Comparison of ENCODE assay signal across 11 mouse cellular contexts in the genomic region with DNA sequence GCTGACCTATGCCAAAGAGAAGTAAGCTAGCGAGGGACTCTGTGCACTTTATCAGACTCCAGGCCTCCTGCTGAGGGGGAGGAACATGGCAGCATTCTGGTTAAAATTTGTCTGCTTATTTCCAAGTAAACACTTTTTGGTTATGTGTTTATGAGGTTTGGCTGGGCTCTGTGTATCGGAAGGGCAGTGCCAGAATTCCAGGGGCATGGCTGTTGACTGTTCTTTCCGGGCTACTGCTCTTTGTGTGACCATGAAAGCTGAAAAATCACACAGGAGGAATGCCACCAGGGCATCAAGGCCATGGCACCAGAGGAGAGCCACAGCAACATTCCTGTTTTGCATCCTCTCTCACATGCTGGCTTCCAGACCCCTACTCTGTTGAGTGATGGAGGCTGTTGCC. TPM values are rescaled to one million over a fixed set of nuclear protein-coding genes. Genes with fewer than 3 reads are reported as not detected.
DNase-seq lines count a peak whose midpoint lies in the region; ATAC-seq and TF ChIP-seq lines count a peak whose summit lies in the region.
"Had no signal": no experiment of that assay in that cellular context is flagged by ENCODE, and none has a peak within 500 bp of the region (broad histone marks: within the 10 kb centered on the region; RNA-seq: fewer than 3 reads in every experiment).

No protein-coding gene starts in this region.

- no peak overlapping the region for H3K4me3 ChIP-seq in hindbrain, embryonic 13.5 days
- no peak overlapping the region for H3K4me3 ChIP-seq in hindbrain, embryonic 16.5 days (ENCODE audit: low read length)
- no peak overlapping the region for H3K4me3 ChIP-seq in thymus, adult 2 months (ENCODE audit: control insufficient read depth, insufficient read depth, low read length)
- H3K4me3 ChIP-seq: erythroblast, embryonic 14.5 days had no signal

- no peaks in the 10 kb centered on the region for H3K27me3 ChIP-seq in hindbrain, embryonic 13.5 days
- no peaks in the 10 kb centered on the region for H3K27me3 ChIP-seq in hindbrain, embryonic 16.5 days (replicated peaks; ENCODE audit: control insufficient read depth, insufficient read depth, low read length)
- H3K27me3 ChIP-seq in thymus, adult 2 months (ENCODE audit: control insufficient read depth, insufficient read depth, low read length) = no peaks in the 10 kb centered on the region

- WGBS in hindbrain, embryonic 13.5 days = 80% methylated on average over 3 of the region's 3 CpGs
- whole genome bisulfite sequencing in hindbrain, embryonic 16.5 days = 69% methylated on average over 3 of the region's 3 CpGs
- 94% methylated on average over 3 of the region's 3 CpGs for WGBS in thymus, adult 2 months

- DNase-seq in thymus, adult 2 months = no peak
- DNase-seq in thymus, postnatal 25 days = no peak
- DNase-seq in kidney, postnatal 25 days = peak; percentile 30 to 74
- no peak for DNase-seq in spleen, postnatal 36 days (ENCODE audit: low spot score in 2 of 2)
- no peak for DNase-seq in adipocyte (ENCODE audit: low spot score)
- DNase-seq in gastrocnemius, postnatal 25 days = no peak
- DNase-seq: lung, postnatal 14 days had no signal

- 0 out of 2 replicates have a peak overlapping the region, but pooled peaks have one; percentile 35 for H3K9ac ChIP-seq in hindbrain, embryonic 13.5 days
- no peak overlapping the region for H3K9ac ChIP-seq in hindbrain, embryonic 16.5 days (ENCODE audit: low read depth, low read length)

- peaks cover 29% of the 10 kb centered on the region for H3K4me1 ChIP-seq in hindbrain, embryonic 13.5 days (replicated peaks)
- H3K4me1 ChIP-seq in hindbrain, embryonic 16.5 days (ENCODE audit: control insufficient read depth, insufficient read depth, low read depth, low read length) = no peaks in the 10 kb centered on the region
- peaks cover 57% of the 10 kb centered on the region for H3K4me1 ChIP-seq in thymus, adult 2 months (replicated peaks; ENCODE audit: control insufficient read depth, insufficient read depth, low read length)

- H3K4me2 ChIP-seq in hindbrain, embryonic 13.5 days = no peak overlapping the region
- no peak overlapping the region for H3K4me2 ChIP-seq in hindbrain, embryonic 16.5 days (ENCODE audit: low read length)

- no peak for ATAC-seq in hindbrain, embryonic 13.5 days (ENCODE audit: low FRiP score)
- ATAC-seq in hindbrain, embryonic 16.5 days = no peak

- no peak for TF ChIP-seq CTCF in thymus, adult 2 months (IDR thresholded peaks at IDR 0.05; ENCODE audit: borderline replicate concordance, control insufficient read depth, extremely low read depth, insufficient read depth, low read length, poor library complexity)

- no peak overlapping the region for H3K27ac ChIP-seq in hindbrain, embryonic 13.5 days
- no peak overlapping the region for H3K27ac ChIP-seq in hindbrain, embryonic 16.5 days (ENCODE audit: low read depth, low read length)
- H3K27ac ChIP-seq in thymus, adult 2 months (ENCODE audit: control insufficient read depth, insufficient read depth, low read length) = 0 out of 2 replicates have a peak overlapping the region, but pooled peaks have one; percentile 6

- peaks cover 24% of the 10 kb centered on the region for H3K36me3 ChIP-seq in hindbrain, embryonic 13.5 days
- no peaks in the 10 kb centered on the region for H3K36me3 ChIP-seq in hindbrain, embryonic 16.5 days (ENCODE audit: control insufficient read depth, insufficient read depth, low read length)
- H3K36me3 ChIP-seq in thymus, adult 2 months (ENCODE audit: control insufficient read depth, insufficient read depth, low read length) = no peaks in the 10 kb centered on the region

- no peaks in the 10 kb centered on the region for H3K9me3 ChIP-seq in hindbrain, embryonic 13.5 days
- no peaks in the 10 kb centered on the region for H3K9me3 ChIP-seq in hindbrain, embryonic 16.5 days (ENCODE audit: control insufficient read depth, low read length)

- no peak for TF ChIP-seq POLR2A in thymus, adult 2 months (IDR thresholded peaks at IDR 0.05; ENCODE audit: control insufficient read depth, extremely low read depth, insufficient read depth, low read length, poor library complexity)

RNA-seq across cellular contexts. Expression of a gene that starts 5.7 kb away (rescaled TPM):
- polyA plus RNA-seq in hindbrain, embryonic 13.5 days (2015; fragmentation: Nextera tagmentation; extraction: Ambion mirVana) = 0.88 and 1.0 TPM in 2 replicates
- polyA plus RNA-seq in hindbrain, embryonic 16.5 days (2015; fragmentation: Nextera tagmentation; extraction: Ambion mirVana) = 0.49 and 0.58 TPM in 2 replicates
- 0.62 and 0.71 TPM in 2 replicates for polyA plus RNA-seq in thymus, adult 2 months (2012; rRNA removed)
- total RNA-seq in gastrocnemius, postnatal 25 days (2021) = not detected
- total RNA-seq: left cerebral cortex, postnatal 14 days had no signal

RNA-seq across cellular contexts. Expression of a gene that starts 6.3 kb away (rescaled TPM):
- polyA plus RNA-seq in hindbrain, embryonic 13.5 days (2015; fragmentation: Nextera tagmentation; extraction: Ambion mirVana) = 2.0 and 2.7 TPM in 2 replicates
- polyA plus RNA-seq in hindbrain, embryonic 16.5 days (2015; fragmentation: Nextera tagmentation; extraction: Ambion mirVana) = 2.5 and 3.9 TPM in 2 replicates
- polyA plus RNA-seq in thymus, adult 2 months (2012; rRNA removed) = 8.4 and 9.5 TPM in 2 replicates
- total RNA-seq in gastrocnemius, postnatal 25 days (2021) = 1 to 10 TPM in 1 of 2 experiments, under 1 TPM in 1; 0.51 to 1.9 TPM

RNA-seq across cellular contexts. Expression of a gene that starts 27.0 kb away (rescaled TPM):
- 49.9 and 55.3 TPM in 2 replicates for polyA plus RNA-seq in hindbrain, embryonic 13.5 days (2015; fragmentation: Nextera tagmentation; extraction: Ambion mirVana)
- 38.4 and 45.3 TPM in 2 replicates for polyA plus RNA-seq in hindbrain, embryonic 16.5 days (2015; fragmentation: Nextera tagmentation; extraction: Ambion mirVana)
- 43.4 and 44.8 TPM in 2 replicates for polyA plus RNA-seq in thymus, adult 2 months (2012; rRNA removed)
- 10 to 100 TPM in 1 of 2 experiments, 1 to 10 TPM in 1; 9.4 to 14.5 TPM for total RNA-seq in gastrocnemius, postnatal 25 days (2021)

RNA-seq across cellular contexts. Expression of a gene that starts 27.2 kb away (rescaled TPM):
- polyA plus RNA-seq in hindbrain, embryonic 13.5 days (2015; fragmentation: Nextera tagmentation; extraction: Ambion mirVana) = 25.0 and 25.9 TPM in 2 replicates
- polyA plus RNA-seq in hindbrain, embryonic 16.5 days (2015; fragmentation: Nextera tagmentation; extraction: Ambion mirVana) = 20.2 and 21.3 TPM in 2 replicates
- polyA plus RNA-seq in thymus, adult 2 months (2012; rRNA removed) = 32.4 and 34.3 TPM in 2 replicates
- 1 to 10 TPM; 4.9 to 6.8 TPM for total RNA-seq in gastrocnemius, postnatal 25 days (2021)

RNA-seq across cellular contexts. Expression of a gene that starts 47.9 kb away (rescaled TPM):
- polyA plus RNA-seq in hindbrain, embryonic 13.5 days (2015; fragmentation: Nextera tagmentation; extraction: Ambion mirVana) = not detected in 2 replicates
- 0.16 and 0.31 TPM in 2 replicates for polyA plus RNA-seq in hindbrain, embryonic 16.5 days (2015; fragmentation: Nextera tagmentation; extraction: Ambion mirVana)
- polyA plus RNA-seq in thymus, adult 2 months (2012; rRNA removed) = 5.4 and 6.1 TPM in 2 replicates
- not detected for total RNA-seq in gastrocnemius, postnatal 25 days (2021)
- polyA plus RNA-seq: erythroblast, embryonic 14.5 days had no signal

Comparison
In these comparisons a context has a peak if more than half of its experiments do, and no peak if none do; other contexts are left out.
1. DNase-seq: peak in kidney, postnatal 25 days (2 of 2); none in thymus, adult 2 months (single experiment), thymus, postnatal 25 days (single experiment), spleen, postnatal 36 days (0 of 2), adipocyte (single experiment) and gastrocnemius, postnatal 25 days (single experiment).